In genomic region chr10:86294599-86295365, GRCm38 (mm10) we compare ENCODE assay signal across 12 mouse cellular contexts. TPM values are rescaled to one million over a fixed set of nuclear protein-coding genes. Genes with fewer than 3 reads are reported as not detected.
DNase-seq lines count a peak whose midpoint lies in the region; ATAC-seq lines count a peak whose summit lies in the region.
"Had no signal": no experiment of that assay in that cellular context is flagged by ENCODE, and none has a peak within 500 bp of the region (broad histone marks: within the 10 kb centered on the region; RNA-seq: fewer than 3 reads in every experiment).

No protein-coding gene starts in this region.

- H3K9ac ChIP-seq in heart, embryonic 11.5 days (ENCODE audit: low read depth, low read length): no peak overlapping the region

- H3K4me1 ChIP-seq in heart, embryonic 10.5 days: peaks cover 16% of the 10 kb centered on the region
- H3K4me1 ChIP-seq in heart, embryonic 11.5 days (ENCODE audit: control insufficient read depth, insufficient read depth, low read length): 0 out of 2 replicates have a peak, but pooled peaks cover under 1% of the 10 kb centered on the region
- peaks cover 33% of the 10 kb centered on the region for H3K4me1 ChIP-seq in limb, embryonic 10.5 days

- no peak for DNase-seq in heart, embryonic 10.5 days (ENCODE audit: low spot score)
- DNase-seq in embryo, embryonic 10 days (ENCODE audit: low spot score): peak; percentile 42
- DNase-seq in kidney, adult 11 months: peak; percentile 89
- DNase-seq in limb, embryonic 10.5 days (ENCODE audit: low spot score): peak; percentile 71
- DNase-seq in frontal cortex, postnatal 36 days (ENCODE audit: low spot score in 2 of 2): no peak
- DNase-seq in frontal cortex, postnatal 10 days (ENCODE audit: low spot score in 2 of 2): no peak
- no peak for DNase-seq in natural killer cell, adult 2 months (ENCODE audit: low spot score in 2 of 2)
- DNase-seq: heart, adult 2 months; lung, embryonic 14.5 days; right cerebral cortex, postnatal 4 days had no signal

- no peak for ATAC-seq in heart, embryonic 11.5 days (replicated peaks; ENCODE audit: insufficient number of reproducible peaks, low FRiP score, low TSS enrichment)

- no peaks in the 10 kb centered on the region for H3K9me3 ChIP-seq in heart, embryonic 10.5 days
- H3K9me3 ChIP-seq in heart, embryonic 11.5 days (replicated peaks; ENCODE audit: control insufficient read depth, low read length): no peaks in the 10 kb centered on the region
- H3K9me3 ChIP-seq in limb, embryonic 10.5 days (replicated peaks): no peaks in the 10 kb centered on the region
- H3K9me3 ChIP-seq: midbrain, embryonic 10.5 days had no signal

- no peaks in the 10 kb centered on the region for H3K36me3 ChIP-seq in heart, embryonic 10.5 days
- no peaks in the 10 kb centered on the region for H3K36me3 ChIP-seq in heart, embryonic 11.5 days (ENCODE audit: control insufficient read depth, insufficient read depth, low read length)
- H3K36me3 ChIP-seq in limb, embryonic 10.5 days: no peaks in the 10 kb centered on the region
- H3K36me3 ChIP-seq: midbrain, embryonic 10.5 days had no signal

- peaks cover 35% of the 10 kb centered on the region for H3K27me3 ChIP-seq in heart, embryonic 10.5 days (ENCODE audit: insufficient read depth, poor library complexity, severe bottlenecking)
- H3K27me3 ChIP-seq in heart, embryonic 11.5 days (ENCODE audit: control insufficient read depth, insufficient read depth, low read length): peaks cover 12% of the 10 kb centered on the region
- peaks cover 23% of the 10 kb centered on the region for H3K27me3 ChIP-seq in limb, embryonic 10.5 days (ENCODE audit: low read depth, poor library complexity, severe bottlenecking)

- H3K4me2 ChIP-seq in heart, embryonic 11.5 days: no peak overlapping the region

- H3K27ac ChIP-seq in heart, embryonic 10.5 days: 0 out of 2 replicates have a peak overlapping the region, but pooled peaks have one; percentile 32
- H3K27ac ChIP-seq in heart, embryonic 11.5 days (ENCODE audit: low read depth, low read length): no peak overlapping the region
- peak overlapping the region; percentile 91 for H3K27ac ChIP-seq in limb, embryonic 10.5 days

- 56% methylated on average over 10 of the region's 10 CpGs for WGBS in heart, embryonic 10.5 days
- 65% methylated on average over 10 of the region's 10 CpGs for WGBS in heart, embryonic 11.5 days (ENCODE audit: insufficient replicate concordance)
- 58% methylated on average over 10 of the region's 10 CpGs for WGBS in limb, embryonic 10.5 days

- no peak overlapping the region for H3K4me3 ChIP-seq in heart, embryonic 10.5 days
- no peak overlapping the region for H3K4me3 ChIP-seq in heart, embryonic 11.5 days (ENCODE audit: low read depth, low read length)
- peak overlapping the region; percentile 44 for H3K4me3 ChIP-seq in limb, embryonic 10.5 days
- H3K4me3 ChIP-seq: heart, adult 2 months had no signal

RNA-seq across cellular contexts. Expression of gene Timp3, which starts 5.4 kb away (rescaled TPM):
- 44.7 and 47.2 TPM in 2 replicates for polyA plus RNA-seq in heart, embryonic 10.5 days (2016; fragmentation: Nextera tagmentation; extraction: Ambion mirVana)
- polyA plus RNA-seq in heart, embryonic 11.5 days (2014; fragmentation: Nextera tagmentation; extraction: Ambion mirVana): 56.6 and 63.9 TPM in 2 replicates
- 28.9 and 43.5 TPM in 2 replicates for polyA plus RNA-seq in limb, embryonic 10.5 days (2016; fragmentation: Nextera tagmentation; extraction: Ambion mirVana)

Comparison
In these comparisons a context has a peak if more than half of its experiments do, and no peak if none do; other contexts are left out.
1. DNase-seq: peak in embryo, embryonic 10 days (single experiment), kidney, adult 11 months (single experiment) and limb, embryonic 10.5 days (single experiment); none in heart, embryonic 10.5 days (single experiment), frontal cortex, postnatal 36 days (0 of 2), frontal cortex, postnatal 10 days (0 of 2) and natural killer cell, adult 2 months (0 of 2).